14 mouse cellular contexts compared by ENCODE assay signal in genomic region chr13:45569932-45570331, GRCm38 (mm10).
A peak's percentile ranks its signal among the peaks of the same experiment; 100 is the strongest.
DNase-seq lines count a peak whose midpoint lies in the region; TF ChIP-seq lines count a peak whose summit lies in the region.
"Had no signal": no experiment of that assay in that cellular context is flagged by ENCODE, and none has a peak within 500 bp of the region (broad histone marks: within the 10 kb centered on the region; RNA-seq: fewer than 3 reads in every experiment).

No protein-coding gene starts in this region.

- no peak for TF ChIP-seq CTCF in embryonic fibroblast, embryonic 13.5 days (IDR thresholded peaks at IDR 0.05; ENCODE audit: borderline replicate concordance, insufficient read depth, low read length)

- no peak for TF ChIP-seq POLR2A in embryonic fibroblast, embryonic 13.5 days (IDR thresholded peaks at IDR 0.05; ENCODE audit: low read depth, low read length)

- intact Hi-C loops in left cerebral cortex, postnatal 4 days (cut with DNase I), result no loop called here

- H3K4me3 ChIP-seq in embryonic fibroblast, embryonic 13.5 days (ENCODE audit: insufficient read depth, low read length), result no peak overlapping the region
- H3K4me3 ChIP-seq: erythroblast, embryonic 14.5 days; left cerebral cortex, adult 2 months; neural tube, embryonic 12.5 days had no signal

- peak overlapping the region; percentile 53 for H3K27ac ChIP-seq in embryonic fibroblast, embryonic 13.5 days (ENCODE audit: insufficient read depth, low read length)
- H3K27ac ChIP-seq: left cerebral cortex, adult 2 months; neural tube, embryonic 12.5 days had no signal

- DNase-seq in left cerebral cortex, adult 18-20 months (ENCODE audit: low spot score in 2 of 2), result peak; percentile 51 to 52
- no peak for DNase-seq in left cerebral cortex, postnatal 4 days
- peak; percentile 30 for DNase-seq in Muller cell, postnatal 12 days (ENCODE audit: inconsistent ontology term)
- DNase-seq in cerebellum, adult 11-12 months, result peak; percentile 70
- DNase-seq in retina, embryonic 14.5 days (ENCODE audit: low spot score), result no peak
- DNase-seq in layer of hippocampus, adult 11-12 months (ENCODE audit: low spot score), result no peak
- DNase-seq: adrenal gland, adult 2 months; gastrocnemius, postnatal 36 days; kidney, postnatal 25 days; lung, embryonic 14.5 days had no signal

- peaks cover 12% of the 10 kb centered on the region for H3K4me1 ChIP-seq in embryonic fibroblast, embryonic 13.5 days (ENCODE audit: control insufficient read depth, insufficient read depth, low read length)

Comparison
In these comparisons a context has a peak if more than half of its experiments do, and no peak if none do; other contexts are left out.
1. DNase-seq: peak in left cerebral cortex, adult 18-20 months (2 of 2), Muller cell, postnatal 12 days (single experiment) and cerebellum, adult 11-12 months (single experiment); none in left cerebral cortex, postnatal 4 days (single experiment), retina, embryonic 14.5 days (single experiment) and layer of hippocampus, adult 11-12 months (single experiment).